Mouse (Mus musculus) limb, embryonic 12.5 days (tissue): ENCODE measurements around the gene Eif4h. TPM values are rescaled to one million over a fixed set of nuclear protein-coding genes. Genes with fewer than 3 reads are reported as not detected.
A peak's percentile ranks its signal among the peaks of the same experiment; 100 is the strongest.
"Not testable (repeated sequence)": the region's sequence is repeated elsewhere in the genome, so short reads cannot be mapped to it uniquely, and the experiment has no call there.

Source experiments
- ATAC-seq: fragments of 200-750 bp; cut with Nextera tagmentation; 2 replicates; pipeline ENCODE4 v1.8.0; 2017; ENCODE audit warnings: low read depth, moderate TSS enrichment; ENCODE audit not compliant: insufficient number of reproducible peaks, insufficient read depth, low FRiP score, low TSS enrichment
- H3K27ac ChIP-seq: fragments of 300-500 bp; sonication (generic); 2 replicates; pipeline ENCODE4 v1.5.1; 2016; ENCODE audit warnings: mild to moderate bottlenecking, moderate library complexity
- H3K27me3 ChIP-seq: fragments of 300-500 bp; sonication (generic); 2 replicates; pipeline ENCODE4 v1.6.1; 2016; ENCODE audit warnings: mild to moderate bottlenecking, moderate library complexity
- H3K36me3 ChIP-seq: fragments of 300-500 bp; sonication (generic); 2 replicates; pipeline ENCODE4 v1.6.1; 2016; ENCODE audit warnings: mild to moderate bottlenecking, moderate library complexity
- H3K4me1 ChIP-seq: fragments of 300-500 bp; sonication (generic); replicated peaks from 2 replicates; pipeline ENCODE4 v1.6.1; 2016
- H3K4me2 ChIP-seq: fragments of 300-500 bp; sonication (generic); 2 replicates; pipeline ENCODE4 v1.6.1; 2016; ENCODE audit warnings: mild to moderate bottlenecking, moderate library complexity
- H3K4me3 ChIP-seq: fragments of 300-500 bp; sonication (generic); replicated peaks from 2 replicates; pipeline ENCODE4 v1.5.1; 2016; ENCODE audit warnings: mild to moderate bottlenecking
- H3K9ac ChIP-seq: fragments of 300-500 bp; sonication (generic); replicated peaks from 2 replicates; pipeline ENCODE4 v1.6.1; 2016; ENCODE audit warnings: mild to moderate bottlenecking, moderate library complexity
- H3K9me3 ChIP-seq: fragments of 300-500 bp; sonication (generic); 2 replicates; pipeline ENCODE4 v1.6.1; 2016; ENCODE audit warnings: mild to moderate bottlenecking, moderate library complexity
- WGBS: fragments of 180-500 bp; shearing (Covaris S2); methylation state at CpG from one replicate; pipeline ENCODE4 v1.1.7; 2016; 5-methylcytosine and 5-hydroxymethylcytosine counted together
- polyA plus RNA-seq: library from polyadenylated mRNA; unstranded; fragments of >200 nt; fragmentation: Nextera tagmentation; extraction: Ambion mirVana; gene quantifications from 2 replicates; pipeline ENCODE4 v1.2.1, GENCODE M21; 2016

The Eif4h gene
- polyA plus RNA-seq, 1 experiment from 2014 or later, result 531 TPM

DNA sequence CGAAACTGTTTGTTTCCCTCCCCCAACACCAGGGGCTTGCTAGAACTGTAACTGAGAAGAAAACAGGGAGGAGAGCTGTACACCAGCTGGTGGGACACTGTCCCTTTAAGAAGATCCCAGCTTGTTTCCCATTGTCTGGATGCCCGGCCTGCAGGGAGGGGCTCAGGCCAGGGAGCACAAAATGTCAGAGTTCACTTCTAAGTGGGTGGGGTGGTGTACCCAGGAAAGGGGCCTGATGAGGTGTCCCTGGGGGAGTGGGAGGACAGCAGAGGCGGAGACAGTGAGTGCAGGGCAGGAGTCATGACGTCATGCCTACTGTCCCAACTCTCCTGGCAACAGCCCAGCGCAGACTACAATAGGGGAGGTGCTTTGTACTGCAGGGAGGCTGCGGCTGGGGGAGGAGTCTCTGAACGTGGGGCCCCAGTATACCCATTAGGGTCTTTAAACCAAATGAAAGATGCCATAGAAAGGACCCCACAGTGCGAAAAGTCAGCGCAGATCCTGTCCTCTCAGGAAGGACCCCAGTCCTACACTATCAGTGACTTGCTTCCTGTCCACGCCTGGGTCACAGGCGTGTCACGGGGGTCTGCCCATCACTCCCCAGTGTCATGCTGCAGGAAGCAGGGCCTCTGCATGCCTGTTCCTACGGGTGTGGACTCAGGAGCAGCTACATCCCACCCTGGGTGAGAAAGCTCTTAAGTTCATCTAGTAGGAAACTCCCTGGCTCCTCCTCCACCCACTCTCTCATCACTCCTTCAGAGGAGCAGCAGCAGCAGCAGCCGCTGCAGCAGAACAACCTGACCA, 36.9 kb upstream of the Eif4h start:
- WGBS, result 9% methylated on average over 14 of the region's 14 CpGs
- peak; percentile 78 for ATAC-seq
- Histone ChIP-seq H3K9me3 (no peaks in the 10 kb centered on the region), H3K36me3 (peaks cover 27% of the 10 kb centered on the region), H3K9ac (peak overlapping the region; percentile 32), H3K27me3 (no peaks in the 10 kb centered on the region; the same call in 1 of the 2 replicates), H3K4me1 (peaks cover 16% of the 10 kb centered on the region), H3K4me3 (peak overlapping the region; percentile 32), H3K4me2 (peak overlapping the region; percentile 62), H3K27ac (peak overlapping the region; percentile 82)

DNA sequence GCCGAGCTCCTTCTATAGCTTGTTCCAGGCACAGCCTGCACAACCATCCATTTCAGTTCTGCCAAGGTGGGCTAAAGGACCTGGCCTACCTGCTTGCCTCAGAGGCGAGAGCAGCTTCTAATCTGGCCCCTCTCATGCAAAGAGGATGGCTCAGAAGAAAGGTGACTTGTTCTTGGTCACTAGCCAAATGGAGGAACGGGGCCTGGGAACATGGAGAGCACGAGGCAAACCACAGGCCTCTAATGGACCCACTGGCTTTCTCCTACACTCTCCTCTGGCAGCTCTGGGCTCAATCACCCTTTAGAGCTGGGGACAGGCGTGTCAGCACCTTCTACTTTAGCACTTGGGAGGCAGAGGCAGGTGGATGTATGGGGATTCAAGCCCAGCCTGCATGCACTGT, 35.7 kb upstream of the Eif4h start:
- WGBS, result 75% methylated on average over 5 of the region's 5 CpGs

DNA sequence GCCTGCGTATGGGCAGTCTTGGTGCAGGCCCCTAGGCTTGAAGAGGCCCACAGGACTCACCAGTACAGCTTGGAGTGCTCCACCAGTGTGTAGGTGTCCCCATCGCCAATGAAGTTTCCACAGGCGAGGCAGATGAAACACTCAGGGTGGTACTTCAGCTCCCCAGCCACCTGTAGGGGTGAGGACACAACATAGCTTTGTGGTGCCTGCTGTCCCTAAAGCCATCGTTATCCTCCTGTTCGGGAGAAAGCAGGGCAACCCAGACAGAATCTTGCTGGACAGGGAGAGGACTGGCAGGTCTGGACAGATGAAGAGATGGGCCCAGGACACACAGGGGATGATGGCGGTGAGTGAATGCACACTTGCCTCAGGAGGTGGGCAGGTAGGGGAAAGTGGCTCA, 33.3 kb upstream of the Eif4h start:
- no peak for ATAC-seq
- 86% methylated on average over 6 of the region's 6 CpGs for WGBS

More for the DNA sequence above, 35.7 kb upstream of the Eif4h start:
- Histone ChIP-seq H3K4me2 (no peak overlapping the region), H3K27ac (no peak overlapping the region), H3K9ac (no peak overlapping the region), H3K27me3 (no peaks in the 10 kb centered on the region; the same call in 1 of the 2 replicates), H3K36me3 (peaks cover 33% of the 10 kb centered on the region), H3K4me1 (peaks cover 16% of the 10 kb centered on the region), H3K4me3 (no peak overlapping the region), H3K9me3 (no peaks in the 10 kb centered on the region)
- ATAC-seq, result no peak

DNA sequence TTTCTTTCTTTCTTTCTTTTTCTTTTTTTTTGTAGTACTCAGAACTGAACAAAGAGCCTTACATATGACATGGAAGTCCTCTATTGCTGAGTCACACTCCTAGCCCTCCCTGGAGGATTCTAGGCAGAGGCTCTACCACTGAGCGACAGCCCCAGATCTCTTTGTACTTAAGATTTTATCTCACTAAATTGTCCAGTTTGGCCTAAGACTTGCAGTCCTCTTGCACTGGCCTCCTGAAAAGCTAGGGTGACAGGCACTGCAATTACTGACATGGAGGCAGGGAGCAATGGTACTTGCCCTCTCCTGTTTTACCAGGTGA, 32.9 kb upstream of the Eif4h start:
- Histone ChIP-seq H3K36me3 (peaks cover 55% of the 10 kb centered on the region), H3K4me2 (no peak overlapping the region), H3K9ac (no peak overlapping the region), H3K4me1 (peaks cover 16% of the 10 kb centered on the region), H3K4me3 (no peak overlapping the region), H3K27me3 (no peaks in the 10 kb centered on the region), H3K27ac (no peak overlapping the region), H3K9me3 (no peaks in the 10 kb centered on the region)
- WGBS, result 95% methylated on average over 1 of the region's 1 CpGs
- no peak for ATAC-seq

More for the DNA sequence above, 33.3 kb upstream of the Eif4h start:
- peaks cover 16% of the 10 kb centered on the region for H3K4me1 ChIP-seq
- no peaks in the 10 kb centered on the region for H3K27me3 ChIP-seq
- no peaks in the 10 kb centered on the region for H3K9me3 ChIP-seq
- H3K9ac ChIP-seq, result no peak overlapping the region
- no peak overlapping the region for H3K27ac ChIP-seq
- no peak overlapping the region for H3K4me2 ChIP-seq
- no peak overlapping the region for H3K4me3 ChIP-seq
- H3K36me3 ChIP-seq, result peaks cover 52% of the 10 kb centered on the region

DNA sequence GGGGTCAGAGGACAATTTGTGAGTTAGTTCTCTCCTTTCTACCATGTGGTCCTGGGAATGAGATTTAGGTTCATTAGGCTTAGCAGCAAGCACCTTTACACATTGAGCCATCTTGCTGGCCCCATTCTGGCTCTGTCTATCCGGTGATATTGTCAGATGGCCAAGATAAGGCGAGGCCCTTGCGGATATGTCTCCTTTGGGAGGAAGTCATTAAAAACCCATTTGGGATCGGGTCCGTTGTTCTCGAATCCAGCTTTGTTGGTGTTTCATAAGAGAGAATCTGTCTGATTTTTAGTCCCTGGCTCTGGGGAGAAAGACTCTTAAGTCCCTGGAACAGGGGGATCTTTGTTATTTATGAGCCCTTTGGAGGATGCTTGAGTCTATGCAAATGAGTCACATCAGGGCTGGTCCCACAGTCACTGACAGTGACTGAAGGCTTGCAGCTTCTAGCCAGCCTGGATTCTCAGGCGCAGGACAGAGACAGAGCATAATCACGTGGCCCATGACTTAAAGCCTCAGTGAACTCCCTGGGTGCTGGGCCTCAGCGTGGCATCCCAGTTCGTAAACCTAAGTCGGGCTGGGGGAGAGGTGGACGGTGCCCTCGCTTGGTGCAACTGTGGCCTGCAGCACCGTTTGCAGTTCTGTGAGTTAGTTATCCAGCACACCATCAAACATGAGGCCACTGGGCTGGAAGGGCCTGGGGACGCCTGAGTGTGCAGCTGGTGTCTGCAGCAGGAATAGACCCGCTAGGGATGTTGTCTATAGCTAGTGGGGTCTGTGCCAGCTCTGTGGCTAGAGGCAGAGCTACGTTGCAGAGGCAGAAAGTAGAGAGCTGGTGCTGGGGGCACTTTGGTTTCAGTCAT, 32.3 kb upstream of the Eif4h start:
- Histone ChIP-seq H3K9ac (no peak overlapping the region), H3K27ac (no peak overlapping the region), H3K4me1 (peaks cover 11% of the 10 kb centered on the region), H3K4me3 (no peak overlapping the region), H3K36me3 (peaks cover 59% of the 10 kb centered on the region), H3K9me3 (no peaks in the 10 kb centered on the region), H3K27me3 (no peaks in the 10 kb centered on the region), H3K4me2 (no peak overlapping the region)
- 77% methylated on average over 17 of the region's 17 CpGs for WGBS
- ATAC-seq, result no peak

DNA sequence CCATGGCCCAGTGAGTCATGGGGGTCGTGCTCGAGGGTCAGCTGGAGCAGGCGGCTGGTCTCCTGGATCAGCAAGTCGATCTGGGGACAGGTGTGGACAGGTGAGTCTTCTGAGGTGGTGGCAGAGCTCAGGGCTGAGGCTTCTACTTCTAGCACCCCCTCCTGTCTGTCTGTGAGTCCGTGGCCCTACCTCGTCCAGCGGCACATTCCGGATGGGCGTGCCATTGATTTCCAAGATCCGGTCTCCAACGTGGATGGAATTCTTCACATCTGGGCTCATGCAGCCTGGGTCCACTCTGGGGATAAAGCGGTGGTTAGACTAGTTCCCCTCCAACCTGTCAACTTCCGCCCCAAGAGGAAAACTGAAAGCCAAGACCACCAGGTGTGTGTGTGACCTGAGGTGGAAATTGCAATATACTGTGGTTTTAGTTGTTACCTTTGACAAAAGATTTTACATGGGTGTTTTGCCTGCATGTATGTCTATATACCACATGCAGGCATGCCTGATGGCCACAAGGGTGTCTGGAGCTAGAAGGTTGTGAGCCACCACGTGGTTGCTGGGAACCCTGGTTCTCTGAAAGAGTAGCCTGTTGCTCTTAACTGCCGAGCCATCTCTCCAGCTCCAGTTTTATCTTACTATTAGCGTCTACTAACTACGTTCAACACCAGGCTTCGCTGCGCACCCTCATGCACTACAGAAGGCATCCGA, 29.9 kb upstream of the Eif4h start:
- no peaks in the 10 kb centered on the region for H3K4me1 ChIP-seq
- no peaks in the 10 kb centered on the region for H3K27me3 ChIP-seq
- 82% methylated on average over 20 of the region's 20 CpGs for WGBS
- no peak for ATAC-seq
- no peak overlapping the region for H3K4me3 ChIP-seq
- peaks cover 78% of the 10 kb centered on the region for H3K36me3 ChIP-seq
- H3K27ac ChIP-seq, result no peak overlapping the region
- no peaks in the 10 kb centered on the region for H3K9me3 ChIP-seq
- H3K9ac ChIP-seq, result no peak overlapping the region
- H3K4me2 ChIP-seq, result no peak overlapping the region

DNA sequence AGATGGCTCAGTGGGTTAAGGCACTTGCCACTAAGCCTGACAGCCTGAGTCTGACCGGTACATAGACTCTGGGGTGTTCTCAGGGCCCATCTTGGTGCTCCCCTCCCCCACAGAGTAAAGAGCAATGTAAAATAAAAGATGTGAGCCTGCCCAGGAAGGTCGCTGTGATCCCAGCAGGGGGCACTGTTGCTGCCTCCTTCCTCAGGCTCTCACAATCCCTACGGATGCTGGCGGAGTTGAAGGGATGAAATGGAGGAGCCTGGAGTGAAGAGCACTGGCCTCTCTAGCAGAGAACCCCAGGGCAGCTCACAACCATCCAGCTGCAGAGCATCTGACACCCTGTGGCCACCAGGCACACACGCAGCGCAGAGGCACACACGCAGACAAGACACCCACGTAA, 29.2 kb upstream of the Eif4h start:
- H3K4me2 ChIP-seq, result no peak overlapping the region
- no peaks in the 10 kb centered on the region for H3K4me1 ChIP-seq
- no peak for ATAC-seq
- peaks cover 85% of the 10 kb centered on the region for H3K36me3 ChIP-seq
- WGBS, result 35% methylated on average over 8 of the region's 8 CpGs
- H3K27me3 ChIP-seq, result no peaks in the 10 kb centered on the region
- no peak overlapping the region for H3K9ac ChIP-seq
- no peaks in the 10 kb centered on the region for H3K9me3 ChIP-seq
- no peak overlapping the region for H3K27ac ChIP-seq
- no peak overlapping the region for H3K4me3 ChIP-seq

DNA sequence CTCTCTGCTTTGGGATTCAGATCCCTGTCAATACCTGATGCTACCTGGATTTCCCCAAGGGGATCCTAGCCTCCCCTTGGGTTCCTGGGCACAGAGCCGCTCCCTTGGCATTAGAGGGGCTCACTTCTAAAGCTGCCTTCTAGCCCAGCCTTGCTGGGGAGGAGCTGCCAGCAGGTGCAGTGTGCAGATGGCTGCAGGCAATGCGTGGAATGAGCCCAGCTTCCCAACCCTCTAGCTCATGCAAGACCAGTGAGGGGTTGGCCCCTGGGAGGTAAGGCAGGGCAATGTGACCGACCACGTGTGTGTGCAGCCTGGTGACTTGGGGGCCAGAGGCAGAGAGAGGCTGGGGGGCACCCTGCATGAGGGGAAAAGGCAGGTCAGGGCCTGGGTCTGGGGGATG, 17.4 kb upstream of the Eif4h start:
- 71% methylated on average over 4 of the region's 4 CpGs for WGBS
- Histone ChIP-seq H3K4me1 (0 out of 2 replicates have a peak, but pooled peaks cover 3% of the 10 kb centered on the region), H3K9me3 (no peaks in the 10 kb centered on the region), H3K36me3 (peaks cover 46% of the 10 kb centered on the region), H3K9ac (no peak overlapping the region), H3K27ac (no peak overlapping the region), H3K4me2 (no peak overlapping the region), H3K27me3 (no peaks in the 10 kb centered on the region), H3K4me3 (no peak overlapping the region)
- ATAC-seq, result no peak

DNA sequence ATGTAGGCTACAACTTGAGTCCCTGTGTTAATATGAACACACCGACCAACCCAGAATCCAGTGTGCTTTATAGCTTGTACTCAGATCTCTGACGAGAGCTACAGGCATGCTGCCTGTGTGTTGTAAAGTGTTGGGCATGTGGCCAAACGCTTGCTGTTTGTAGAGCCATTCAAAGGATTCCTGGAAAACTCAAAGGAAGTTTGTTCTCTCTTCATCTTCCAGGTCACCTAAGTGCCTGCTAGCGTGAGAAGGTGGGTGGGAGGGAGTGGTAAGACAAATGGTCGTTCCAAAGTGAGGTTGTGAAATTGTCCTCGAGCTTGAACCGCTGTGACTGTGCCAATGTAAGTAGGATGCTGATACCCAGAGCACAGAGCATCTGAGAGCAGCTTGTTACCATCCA, 12.7 kb upstream of the Eif4h start:
- no peak overlapping the region for H3K4me2 ChIP-seq
- H3K27ac ChIP-seq, result peak overlapping the region; percentile 13; the same call in 1 of the 2 replicates
- WGBS, result 29% methylated on average over 7 of the region's 7 CpGs
- no peak for ATAC-seq
- 0 out of 2 replicates have a peak, but pooled peaks cover 3% of the 10 kb centered on the region for H3K4me1 ChIP-seq
- no peaks in the 10 kb centered on the region for H3K27me3 ChIP-seq
- no peak overlapping the region; the same call in 1 of the 2 replicates for H3K9ac ChIP-seq
- H3K4me3 ChIP-seq, result no peak overlapping the region
- H3K36me3 ChIP-seq, result peaks cover 5% of the 10 kb centered on the region; the same call in 1 of the 2 replicates
- H3K9me3 ChIP-seq, result no peaks in the 10 kb centered on the region

DNA sequence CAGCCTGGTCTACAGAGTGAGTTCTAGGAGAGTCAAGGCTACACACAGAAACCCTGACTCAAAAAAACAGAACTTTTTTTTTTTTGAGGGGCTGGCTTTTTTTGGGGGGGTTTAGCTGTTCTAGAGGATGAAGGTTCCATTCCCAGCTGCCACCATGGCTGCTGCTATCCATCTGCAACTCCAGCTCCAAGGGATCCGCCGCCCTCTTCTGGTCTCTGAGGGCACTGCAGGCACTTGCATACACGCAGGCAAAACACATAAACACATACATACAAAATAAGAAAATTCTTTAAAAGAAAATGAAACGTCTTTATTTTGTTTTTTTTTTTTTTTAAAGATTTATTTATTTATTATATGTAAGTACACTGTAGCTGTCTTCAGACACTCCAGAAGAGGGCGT, 11.6 kb upstream of the Eif4h start:
- Histone ChIP-seq H3K9me3 (no peaks in the 10 kb centered on the region), H3K4me1 (0 out of 2 replicates have a peak, but pooled peaks cover 3% of the 10 kb centered on the region), H3K36me3 (no peaks in the 10 kb centered on the region), H3K27ac (no peak overlapping the region), H3K4me2 (no peak overlapping the region), H3K27me3 (no peaks in the 10 kb centered on the region), H3K4me3 (no peak overlapping the region), H3K9ac (no peak overlapping the region)
- no peak for ATAC-seq
- WGBS, result 57% methylated on average over 5 of the region's 5 CpGs

DNA sequence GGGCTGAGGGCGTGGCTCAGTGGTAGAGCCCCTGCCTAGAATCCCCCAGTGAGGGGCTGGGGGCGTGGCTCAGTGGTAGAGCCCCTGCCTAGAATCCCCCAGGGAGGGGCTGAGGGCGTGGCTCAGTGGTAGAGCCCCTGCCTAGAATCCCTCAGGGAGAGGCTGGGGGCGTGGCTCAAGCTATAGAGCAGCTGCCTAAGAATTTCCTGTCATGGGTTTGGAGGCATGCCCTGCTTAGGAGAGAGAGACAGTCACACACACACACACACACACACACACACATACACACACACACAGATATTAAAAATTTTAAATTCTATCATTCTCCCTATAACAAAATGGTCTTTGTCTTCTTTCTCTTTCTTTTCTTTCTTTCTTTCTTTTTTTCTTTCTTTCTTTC, 9.7 kb upstream of the Eif4h start:
- H3K9me3 ChIP-seq, H3K36me3 ChIP-seq, H3K27ac ChIP-seq, H3K4me1 ChIP-seq, ATAC-seq, H3K4me2 ChIP-seq, H3K27me3 ChIP-seq, H3K9ac ChIP-seq, H3K4me3 ChIP-seq: not testable (repeated sequence)
- 90% methylated on average over 4 of the region's 4 CpGs for WGBS
